Mouse (Mus musculus) bone marrow, adult 2 months (tissue): ENCODE results near the gene Fam131a.

Experiments used
- CTCF ChIP-seq: fragments of 200-500 bp; IDR thresholded peaks from 2 replicates; pipeline ENCODE4 v1.5.1; 2011; ENCODE audit warnings: low read length, control low read depth; ENCODE audit not compliant: control insufficient read depth, insufficient read depth
- POLR2A ChIP-seq: fragments of 200-500 bp; IDR thresholded peaks from 2 replicates; pipeline ENCODE4 v1.6.1; 2011; ENCODE audit warnings: low read depth, mild to moderate bottlenecking, control low read depth, low read length, borderline replicate concordance; ENCODE audit not compliant: control insufficient read depth

DNA sequence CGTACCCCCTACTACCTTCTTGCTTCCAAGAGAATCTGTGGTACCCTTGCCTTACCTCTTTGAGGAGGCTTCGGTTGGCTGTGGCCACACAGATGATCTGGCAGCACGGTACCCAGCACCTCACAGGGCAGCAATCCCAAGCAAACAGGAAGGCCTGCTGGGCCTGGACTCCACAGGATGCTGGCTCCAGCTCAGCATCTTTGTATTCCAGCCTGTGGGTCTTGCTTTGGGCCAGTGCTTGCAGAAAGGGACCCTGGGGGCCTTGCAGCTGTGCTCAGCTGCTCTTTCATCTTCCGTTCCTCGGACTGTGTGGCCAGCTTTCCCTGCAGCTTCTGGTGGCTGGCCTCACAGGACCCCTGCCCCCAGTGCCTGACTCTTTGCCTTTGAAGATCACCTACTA is 7.0 kb downstream of the Fam131a start:
- TF ChIP-seq CTCF = no peak
- no peak for TF ChIP-seq POLR2A
